Mouse (Mus musculus) MEL (cell line): ENCODE results near the gene Txndc12.

ENCODE experiments used
- CTCF ChIP-seq, 3 experiments: IDR thresholded peaks in 2 of 3; conservative IDR thresholded peaks in 1 of 3; 2 replicates each; pipeline ENCODE4 v1.5.1; 2011 to 2012; ENCODE audit warnings: low read length in 3 of 3, low read depth in 2 of 3, mild to moderate bottlenecking in 2 of 3, improper control_type of control experiment in 1 of 3, inconsistent platforms in 1 of 3, mixed read lengths in 1 of 3, moderate library complexity in 1 of 3; ENCODE audit not compliant: control insufficient read depth in 1 of 3, insufficient read depth in 1 of 3, poor library complexity in 1 of 3, severe bottlenecking in 1 of 3
- ZMIZ1 ChIP-seq: IDR thresholded peaks from 2 replicates; pipeline ENCODE4 v1.6.1; 2012; ENCODE audit warnings: low read depth, mild to moderate bottlenecking, inconsistent platforms, low read length, improper control_type of control experiment, moderate library complexity

GRCm38 (mm10) chr4:108887456-108887855 lies 53.1 kb downstream of the Txndc12 start:
- TF ChIP-seq ZMIZ1, result no peak
- TF ChIP-seq CTCF (IDR thresholded peaks at IDR 0.05 in 2 of 3, conservative IDR thresholded peaks at IDR 0.05 in 1 of 3; ENCODE audit: control insufficient read depth in 1 of 3, insufficient read depth in 1 of 3, low read depth in 2 of 3, low read length in 3 of 3, poor library complexity in 1 of 3, severe bottlenecking in 1 of 3), result no peak
